Mouse (Mus musculus): ENCODE measurements around the gene Tnfsf10. TPM values are rescaled to one million over a fixed set of nuclear protein-coding genes. Genes with fewer than 3 reads are reported as not detected.

The Tnfsf10 gene
- polyA plus RNA-seq, 2 experiments = 0.04 to 0.09 TPM

DNA sequence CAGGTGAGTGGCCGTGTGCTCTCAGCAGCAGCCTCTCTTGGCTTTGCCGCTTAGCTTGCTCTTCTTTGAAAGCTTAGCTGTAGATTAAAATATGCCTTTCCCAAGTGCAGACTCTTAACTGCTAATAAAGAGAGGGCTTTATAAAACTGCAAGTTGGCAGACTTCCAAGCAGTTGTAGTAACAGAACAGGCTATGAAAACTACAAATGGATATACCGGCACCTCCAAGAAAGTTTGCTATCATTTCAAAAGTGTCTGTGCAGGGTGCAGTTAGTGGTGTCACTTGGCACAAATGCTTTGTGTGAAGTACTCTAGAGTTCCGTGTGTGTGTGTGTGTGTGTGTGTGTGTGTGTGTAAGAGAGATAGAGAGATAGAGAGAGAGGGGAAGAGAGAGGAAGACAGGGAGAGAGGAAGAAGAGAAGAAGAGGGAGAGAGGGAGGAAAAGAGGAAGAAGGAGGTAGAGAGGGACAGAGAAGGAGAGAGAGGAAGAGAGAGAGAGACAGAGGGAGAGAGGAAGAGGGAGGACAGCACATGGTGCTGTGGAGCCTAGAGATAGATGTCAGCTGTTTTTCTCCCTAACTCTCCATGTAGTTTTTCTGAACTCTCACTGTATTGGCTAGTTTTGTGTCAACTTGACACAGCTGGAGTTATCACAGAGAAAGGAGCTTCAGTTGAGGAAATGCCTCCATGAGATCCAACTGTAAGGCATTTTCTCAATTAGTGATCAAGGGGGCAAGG is 628 bp downstream of the Tnfsf10 start:
- Histone ChIP-seq H3K4me3 (ENCODE audit: insufficient read depth in 1 of 2, low read depth in 2 of 2, low read length in 2 of 2) (peak overlapping the region; percentile 34 to 38), H3K36me3 (replicated peaks; ENCODE audit: control insufficient read depth, insufficient read depth, low read depth) (no peaks in the 10 kb centered on the region), H3K4me1 (replicated peaks; ENCODE audit: control insufficient read depth in 2 of 2, insufficient read depth in 2 of 2, low read length in 1 of 2) (0 out of 4 replicates have a peak, but pooled peaks cover 0 to 5% of the 10 kb centered on the region in 2 experiments), H3K27me3 (ENCODE audit: control insufficient read depth, insufficient read depth, low read length) (no peaks in the 10 kb centered on the region), H3K9me3 (ENCODE audit: control insufficient read depth, low read length) (no peaks in the 10 kb centered on the region), H3K4me2 (ENCODE audit: low read depth) (peak overlapping the region; percentile 48), H3K9ac (replicated peaks) (no peak overlapping the region; the same call in 1 of the 2 replicates), H3K27ac (no peak overlapping the region)
- TF ChIP-seq CTCF (IDR thresholded peaks at IDR 0.05; ENCODE audit: low read depth) (no peak), EP300 (IDR thresholded peaks at IDR 0.05; ENCODE audit: low read depth) (no peak)
- 28% methylated on average over 4 of the region's 4 CpGs for WGBS (ENCODE audit: insufficient replicate concordance)
- ATAC-seq (ENCODE audit: insufficient read depth) (no peak), DNase-seq (ENCODE audit: low read depth in 3 of 3, low spot score in 3 of 3) (no peak)

GRCm38 (mm10) chr3:27319650-27320049 is 2.8 kb downstream of the Tnfsf10 start:
- H3K4me1 ChIP-seq (replicated peaks; ENCODE audit: control insufficient read depth in 2 of 2, insufficient read depth in 2 of 2, low read length in 1 of 2) = 0 out of 4 replicates have a peak, but pooled peaks cover 0 to 5% of the 10 kb centered on the region in 2 experiments
- no peaks in the 10 kb centered on the region for H3K27me3 ChIP-seq (ENCODE audit: control insufficient read depth, insufficient read depth, low read length)
- no peaks in the 10 kb centered on the region for H3K9me3 ChIP-seq (ENCODE audit: control insufficient read depth, low read length)
- TF ChIP-seq EP300 (IDR thresholded peaks at IDR 0.05; ENCODE audit: low read depth) (no peak), CTCF (IDR thresholded peaks at IDR 0.05; ENCODE audit: low read depth) (no peak)
- no peak overlapping the region for H3K4me2 ChIP-seq (ENCODE audit: low read depth)
- DNase-seq (ENCODE audit: low read depth in 3 of 3, low spot score in 3 of 3) (no peak), ATAC-seq (ENCODE audit: insufficient read depth) (no peak)
- H3K36me3 ChIP-seq (replicated peaks; ENCODE audit: control insufficient read depth, insufficient read depth, low read depth) = no peaks in the 10 kb centered on the region
- no peak overlapping the region for H3K27ac ChIP-seq
- WGBS (ENCODE audit: insufficient replicate concordance) = no CpG with 5 or more reads among the region's 1 CpGs
- H3K9ac ChIP-seq (replicated peaks) = no peak overlapping the region
- H3K4me3 ChIP-seq (ENCODE audit: insufficient read depth in 1 of 2, low read depth in 2 of 2, low read length in 2 of 2) = no peak overlapping the region

- 48% methylated on average over 9 of the region's 9 CpGs for WGBS (ENCODE audit: insufficient replicate concordance)
Observed at GRCm38 (mm10) chr3:27320613-27321495, 4.0 kb downstream of the Tnfsf10 start.

DNA sequence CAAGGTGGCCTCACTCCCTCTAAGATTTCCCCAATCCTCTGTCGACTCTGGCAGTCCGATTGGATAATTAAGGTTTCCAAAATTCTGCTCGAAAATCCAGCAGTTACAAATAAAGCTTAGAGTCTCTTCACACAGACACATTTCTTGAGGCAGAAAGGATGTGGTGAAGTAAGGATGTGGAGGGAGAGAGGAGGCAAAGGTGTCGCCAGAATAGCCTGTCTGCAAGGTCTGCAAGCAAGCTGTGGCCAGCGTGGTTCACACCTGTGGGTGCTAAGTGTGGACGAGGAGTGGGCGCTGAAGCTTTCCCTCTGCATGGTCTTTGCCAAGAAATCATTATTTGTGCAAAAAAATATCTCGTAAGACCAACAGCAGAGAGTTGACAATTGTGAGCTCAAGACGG is 5.8 kb downstream of the Tnfsf10 start:
- no peak overlapping the region for H3K4me2 ChIP-seq (ENCODE audit: low read depth)
- no peak overlapping the region for H3K9ac ChIP-seq (replicated peaks)
- no peaks in the 10 kb centered on the region for H3K36me3 ChIP-seq (replicated peaks; ENCODE audit: control insufficient read depth, insufficient read depth, low read depth)
- 0 out of 4 replicates have a peak, but pooled peaks cover 0 to under 1% of the 10 kb centered on the region in 2 experiments for H3K4me1 ChIP-seq (replicated peaks; ENCODE audit: control insufficient read depth in 2 of 2, insufficient read depth in 2 of 2, low read length in 1 of 2)
- no peak overlapping the region for H3K27ac ChIP-seq
- H3K27me3 ChIP-seq (ENCODE audit: control insufficient read depth, insufficient read depth, low read length) = no peaks in the 10 kb centered on the region
- no peak for TF ChIP-seq CTCF (IDR thresholded peaks at IDR 0.05; ENCODE audit: low read depth)
- no peak for TF ChIP-seq EP300 (IDR thresholded peaks at IDR 0.05; ENCODE audit: low read depth)
- ATAC-seq (ENCODE audit: insufficient read depth) (no peak), DNase-seq (ENCODE audit: low read depth in 3 of 3, low spot score in 3 of 3) (no peak)
- H3K4me3 ChIP-seq (ENCODE audit: insufficient read depth in 1 of 2, low read depth in 2 of 2, low read length in 2 of 2) = no peak overlapping the region
- WGBS (ENCODE audit: insufficient replicate concordance) = 58% methylated on average over 9 of the region's 9 CpGs
- no peaks in the 10 kb centered on the region for H3K9me3 ChIP-seq (ENCODE audit: control insufficient read depth, low read length)

More at GRCm38 (mm10) chr3:27320613-27321495, 4.0 kb downstream of the Tnfsf10 start:
- TF ChIP-seq EP300 (IDR thresholded peaks at IDR 0.05; ENCODE audit: low read depth) = no peak
- no peak for TF ChIP-seq CTCF (IDR thresholded peaks at IDR 0.05; ENCODE audit: low read depth)
- no peak for ATAC-seq (ENCODE audit: insufficient read depth)
- H3K9ac ChIP-seq (replicated peaks) = no peak overlapping the region
- no peak overlapping the region for H3K27ac ChIP-seq
- no peaks in the 10 kb centered on the region for H3K9me3 ChIP-seq (ENCODE audit: control insufficient read depth, low read length)
- H3K4me3 ChIP-seq (ENCODE audit: insufficient read depth in 1 of 2, low read depth in 2 of 2, low read length in 2 of 2) = no peak overlapping the region
- no peaks in the 10 kb centered on the region for H3K27me3 ChIP-seq (ENCODE audit: control insufficient read depth, insufficient read depth, low read length)
- H3K4me2 ChIP-seq (ENCODE audit: low read depth) = no peak overlapping the region
- H3K4me1 ChIP-seq (replicated peaks; ENCODE audit: control insufficient read depth in 2 of 2, insufficient read depth in 2 of 2, low read length in 1 of 2) = 0 out of 4 replicates have a peak, but pooled peaks cover 0 to 5% of the 10 kb centered on the region in 2 experiments
- no peaks in the 10 kb centered on the region for H3K36me3 ChIP-seq (replicated peaks; ENCODE audit: control insufficient read depth, insufficient read depth, low read depth)
- DNase-seq (ENCODE audit: low read depth in 3 of 3, low spot score in 3 of 3) = no peak

DNA sequence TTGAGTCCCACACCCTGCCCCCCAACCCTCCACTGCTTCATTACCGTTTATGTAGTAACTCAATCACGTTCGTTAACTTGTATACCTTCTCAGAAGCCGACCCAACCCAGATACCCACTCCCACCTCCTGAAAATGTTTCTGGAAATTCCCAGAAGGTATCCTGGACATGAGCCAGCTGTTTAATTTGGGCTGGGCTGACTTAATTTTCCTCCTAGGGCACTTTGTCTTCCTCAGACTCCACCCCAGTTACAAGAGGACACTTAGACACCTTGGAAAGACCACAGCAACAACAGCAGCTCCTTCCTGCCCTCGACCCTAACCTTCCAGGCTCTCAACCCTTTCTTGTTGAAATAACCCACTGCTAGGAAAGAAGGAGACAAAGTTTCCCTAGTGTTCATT is 6.7 kb downstream of the Tnfsf10 start:
- no peak overlapping the region for H3K9ac ChIP-seq (replicated peaks)
- no peaks in the 10 kb centered on the region for H3K36me3 ChIP-seq (replicated peaks; ENCODE audit: control insufficient read depth, insufficient read depth, low read depth)
- no peak for DNase-seq (ENCODE audit: low read depth in 3 of 3, low spot score in 3 of 3)
- 66% methylated on average over 5 of the region's 5 CpGs for WGBS (ENCODE audit: insufficient replicate concordance)
- no peaks in the 10 kb centered on the region for H3K27me3 ChIP-seq (ENCODE audit: control insufficient read depth, insufficient read depth, low read length)
- H3K27ac ChIP-seq = no peak overlapping the region
- TF ChIP-seq CTCF (IDR thresholded peaks at IDR 0.05; ENCODE audit: low read depth) = no peak
- no peak for TF ChIP-seq EP300 (IDR thresholded peaks at IDR 0.05; ENCODE audit: low read depth)
- no peaks in the 10 kb centered on the region for H3K4me1 ChIP-seq (replicated peaks; ENCODE audit: control insufficient read depth in 2 of 2, insufficient read depth in 2 of 2, low read length in 1 of 2)
- H3K4me3 ChIP-seq (ENCODE audit: insufficient read depth in 1 of 2, low read depth in 2 of 2, low read length in 2 of 2) = no peak overlapping the region
- no peaks in the 10 kb centered on the region for H3K9me3 ChIP-seq (ENCODE audit: control insufficient read depth, low read length)
- H3K4me2 ChIP-seq (ENCODE audit: low read depth) = no peak overlapping the region
- ATAC-seq (ENCODE audit: insufficient read depth) = no peak

All from liver, embryonic 14.5 days (tissue).